Mouse (Mus musculus): ENCODE measurements around the gene Dctpp1.

DNA sequence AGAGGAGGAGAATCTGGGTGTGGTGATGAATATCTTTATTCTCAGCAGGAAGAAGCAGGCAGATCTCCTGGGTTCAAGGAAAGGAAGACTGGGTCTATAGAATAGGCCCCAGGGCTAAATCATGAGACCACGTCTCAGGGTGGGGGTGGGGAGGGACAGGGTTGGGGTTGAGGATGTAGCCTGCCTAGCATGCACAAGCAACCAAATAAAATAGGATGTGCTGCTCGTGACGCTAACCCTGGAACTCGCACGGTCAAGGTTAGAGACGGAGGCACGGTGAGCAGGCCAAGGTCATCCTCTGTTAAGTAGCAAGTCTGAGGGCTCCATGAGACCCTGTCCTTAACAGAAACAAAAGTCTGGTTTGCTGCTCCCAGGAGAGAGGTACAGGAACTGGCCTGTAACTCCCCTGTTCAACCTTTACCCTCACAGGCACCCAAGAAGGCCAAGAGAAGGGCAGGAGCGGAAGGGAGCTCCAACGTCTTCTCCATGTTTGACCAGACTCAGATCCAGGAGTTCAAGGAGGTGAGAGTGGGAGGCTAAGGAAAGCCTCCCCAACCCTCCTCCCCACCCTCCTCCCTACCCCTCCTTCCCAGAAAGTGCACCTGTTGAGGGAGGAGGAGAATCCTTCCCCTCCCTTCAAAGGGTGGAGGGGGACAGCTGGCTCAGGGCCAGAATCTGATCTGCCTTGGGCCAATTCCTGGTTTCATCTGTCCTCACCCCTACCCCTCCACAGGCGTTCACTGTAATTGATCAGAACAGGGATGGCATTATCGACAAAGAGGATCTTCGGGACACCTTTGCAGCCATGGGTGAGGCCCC, 47.9 kb downstream of the Dctpp1 start:
- TF ChIP-seq CTCF (conservative IDR thresholded peaks at IDR 0.05; ENCODE audit: low read length) (no peak), NANOG (IDR thresholded peaks at IDR 0.05; ENCODE audit: borderline replicate concordance, low read length) (peak; percentile 50; the same call in 1 of the 2 replicates)
